Mouse (Mus musculus) embryonic facial prominence, embryonic 13.5 days (tissue): ENCODE measurements at regions not wholly inside any gene's neighbourhood (a gene's known extent, or its start where the extent isn't known, plus 50 kb on each side); places are given as distances from the start of the nearest gene placed in this dataset.

ENCODE experiments used
- ATAC-seq: fragments of 200-750 bp; cut with Nextera tagmentation; 2 replicates; pipeline ENCODE4 v1.8.0; 2017; ENCODE audit warnings: low read depth; ENCODE audit not compliant: insufficient number of reproducible peaks, insufficient read depth, low FRiP score, low TSS enrichment
- H3K27ac ChIP-seq: fragments of 300-500 bp; sonication (generic); 2 replicates; pipeline ENCODE4 v1.5.1; 2015; ENCODE audit warnings: moderate library complexity, mild to moderate bottlenecking, inconsistent platforms
- H3K27me3 ChIP-seq: fragments of 300-500 bp; sonication (generic); 2 replicates; pipeline ENCODE4 v1.6.1; 2015; ENCODE audit warnings: mild to moderate bottlenecking, inconsistent platforms
- H3K36me3 ChIP-seq: fragments of 300-500 bp; sonication (generic); 2 replicates; pipeline ENCODE4 v1.6.1; 2015; ENCODE audit warnings: mild to moderate bottlenecking, inconsistent platforms
- H3K4me1 ChIP-seq: fragments of 300-500 bp; sonication (generic); 2 replicates; pipeline ENCODE4 v1.6.1; 2015; ENCODE audit warnings: inconsistent platforms
- H3K4me2 ChIP-seq: fragments of 300-500 bp; sonication (generic); 2 replicates; pipeline ENCODE4 v1.6.1; 2015; ENCODE audit warnings: moderate library complexity, mild to moderate bottlenecking, inconsistent platforms
- H3K4me3 ChIP-seq: fragments of 300-500 bp; sonication (generic); 2 replicates; pipeline ENCODE4 v1.5.1; 2015; ENCODE audit warnings: mild to moderate bottlenecking, inconsistent platforms
- H3K9ac ChIP-seq: fragments of 300-500 bp; sonication (generic); 2 replicates; pipeline ENCODE4 v1.6.1; 2015; ENCODE audit warnings: mild to moderate bottlenecking, inconsistent platforms
- H3K9me3 ChIP-seq: fragments of 300-500 bp; sonication (generic); 2 replicates; pipeline ENCODE4 v1.6.1; 2016; ENCODE audit warnings: inconsistent platforms
- WGBS: fragments of 180-500 bp; shearing (Covaris S2); methylation state at CpG from one replicate; pipeline ENCODE4 v1.1.7; 2015; ENCODE audit warnings: mixed read lengths; 5-methylcytosine and 5-hydroxymethylcytosine counted together

GRCm38 (mm10) chr1:75693231-75693914 is 147.3 kb downstream of the Slc4a3 start:
- peak overlapping the region; percentile 71 for H3K27ac ChIP-seq
- H3K36me3 ChIP-seq: no peaks in the 10 kb centered on the region
- no peaks in the 10 kb centered on the region for H3K9me3 ChIP-seq
- no peak overlapping the region for H3K4me3 ChIP-seq
- peaks cover 21% of the 10 kb centered on the region for H3K4me1 ChIP-seq
- no peak overlapping the region for H3K9ac ChIP-seq
- no peak overlapping the region for H3K4me2 ChIP-seq
- ATAC-seq: peak; percentile 61
- H3K27me3 ChIP-seq: no peaks in the 10 kb centered on the region
- 22% methylated on average over 12 of the region's 12 CpGs for WGBS

- no peaks in the 10 kb centered on the region for H3K36me3 ChIP-seq
- ATAC-seq: 0 out of 2 replicates have a peak, but pooled peaks have one; percentile 32
- no peaks in the 10 kb centered on the region for H3K27me3 ChIP-seq
- H3K4me2 ChIP-seq: peak overlapping the region; percentile 42
- H3K4me1 ChIP-seq: peaks cover 15% of the 10 kb centered on the region
- peak overlapping the region; percentile 78 for H3K27ac ChIP-seq
- H3K4me3 ChIP-seq: no peak overlapping the region
- 28% methylated on average over 24 of the region's 24 CpGs for WGBS
- H3K9me3 ChIP-seq: no peaks in the 10 kb centered on the region
- H3K9ac ChIP-seq: no peak overlapping the region; the same call in 1 of the 2 replicates
Observed at GRCm38 (mm10) chr1:75704832-75705650, 159.0 kb downstream of the Slc4a3 start.

- Histone ChIP-seq H3K4me2 (no peak overlapping the region), H3K9ac (no peak overlapping the region), H3K9me3 (no peaks in the 10 kb centered on the region), H3K4me1 (peaks cover 15% of the 10 kb centered on the region), H3K36me3 (no peaks in the 10 kb centered on the region), H3K4me3 (no peak overlapping the region), H3K27ac (no peak overlapping the region), H3K27me3 (no peaks in the 10 kb centered on the region)
- no peak for ATAC-seq
- 78% methylated on average over 9 of the region's 9 CpGs for WGBS
Observed at GRCm38 (mm10) chr1:75706126-75706525, 160.1 kb downstream of the Slc4a3 start.

- Histone ChIP-seq H3K9ac (no peak overlapping the region), H3K9me3 (peaks cover 7% of the 10 kb centered on the region), H3K4me1 (no peaks in the 10 kb centered on the region), H3K4me3 (no peak overlapping the region), H3K4me2 (no peak overlapping the region), H3K27ac (no peak overlapping the region), H3K36me3 (no peaks in the 10 kb centered on the region), H3K27me3 (no peaks in the 10 kb centered on the region)
- 81% methylated on average over 5 of the region's 5 CpGs for WGBS
- ATAC-seq: no peak
Observed at GRCm38 (mm10) chr1:75723431-75723830, 177.4 kb downstream of the Slc4a3 start.

GRCm38 (mm10) chr1:75725329-75725728 is 179.3 kb downstream of the Slc4a3 start:
- H3K27ac ChIP-seq: no peak overlapping the region
- no peak for ATAC-seq
- 79% methylated on average over 2 of the region's 2 CpGs for WGBS
- H3K9ac ChIP-seq: no peak overlapping the region
- H3K27me3 ChIP-seq: no peaks in the 10 kb centered on the region
- no peaks in the 10 kb centered on the region for H3K36me3 ChIP-seq
- no peak overlapping the region for H3K4me2 ChIP-seq
- H3K9me3 ChIP-seq: peaks cover 7% of the 10 kb centered on the region
- no peaks in the 10 kb centered on the region for H3K4me1 ChIP-seq
- no peak overlapping the region for H3K4me3 ChIP-seq

GRCm38 (mm10) chr1:75728859-75729258 is 182.8 kb downstream of the Slc4a3 start:
- Histone ChIP-seq H3K4me1 (peaks cover 6% of the 10 kb centered on the region; the same call in 1 of the 2 replicates), H3K9me3 (peaks cover 7% of the 10 kb centered on the region), H3K27me3 (no peaks in the 10 kb centered on the region), H3K4me2 (no peak overlapping the region), H3K27ac (no peak overlapping the region), H3K36me3 (no peaks in the 10 kb centered on the region), H3K9ac (no peak overlapping the region), H3K4me3 (no peak overlapping the region)
- no peak for ATAC-seq
- WGBS: 67% methylated on average over 2 of the region's 2 CpGs

GRCm38 (mm10) chr1:75733791-75734190 is 187.7 kb downstream of the Slc4a3 start:
- H3K4me1 ChIP-seq: peaks cover 6% of the 10 kb centered on the region; the same call in 1 of the 2 replicates
- H3K4me3 ChIP-seq: no peak overlapping the region
- H3K4me2 ChIP-seq: no peak overlapping the region
- WGBS: 24% methylated on average over 4 of the region's 4 CpGs
- H3K9ac ChIP-seq: no peak overlapping the region
- H3K27me3 ChIP-seq: no peaks in the 10 kb centered on the region; the same call in 1 of the 2 replicates
- H3K27ac ChIP-seq: no peak overlapping the region
- H3K36me3 ChIP-seq: no peaks in the 10 kb centered on the region
- ATAC-seq: no peak
- no peaks in the 10 kb centered on the region for H3K9me3 ChIP-seq

GRCm38 (mm10) chr1:75738651-75739050 is 192.6 kb downstream of the Slc4a3 start:
- ATAC-seq: no peak
- Histone ChIP-seq H3K9ac (no peak overlapping the region), H3K27ac (no peak overlapping the region), H3K4me1 (no peaks in the 10 kb centered on the region), H3K27me3 (no peaks in the 10 kb centered on the region; the same call in 1 of the 2 replicates), H3K36me3 (no peaks in the 10 kb centered on the region), H3K4me3 (no peak overlapping the region), H3K4me2 (no peak overlapping the region), H3K9me3 (no peaks in the 10 kb centered on the region)
- WGBS: 45% methylated on average over 5 of the region's 5 CpGs

GRCm38 (mm10) chr1:75749665-75750221 is 203.7 kb downstream of the Slc4a3 start:
- peak overlapping the region; percentile 27 for H3K4me2 ChIP-seq
- 0 out of 2 replicates have a peak overlapping the region, but pooled peaks have one; percentile 44 for H3K9ac ChIP-seq
- no peaks in the 10 kb centered on the region for H3K36me3 ChIP-seq
- H3K9me3 ChIP-seq: peaks cover 7% of the 10 kb centered on the region; the same call in 1 of the 2 replicates
- no peak overlapping the region for H3K4me3 ChIP-seq
- no peak for ATAC-seq
- no peaks in the 10 kb centered on the region for H3K27me3 ChIP-seq
- peaks cover 20% of the 10 kb centered on the region for H3K4me1 ChIP-seq
- peak overlapping the region; percentile 78 for H3K27ac ChIP-seq
- WGBS: 21% methylated on average over 10 of the region's 10 CpGs

- no peak overlapping the region for H3K4me2 ChIP-seq
- no peak overlapping the region for H3K9ac ChIP-seq
- WGBS: 23% methylated on average over 5 of the region's 5 CpGs
- H3K4me1 ChIP-seq: peaks cover 28% of the 10 kb centered on the region
- H3K36me3 ChIP-seq: no peaks in the 10 kb centered on the region
- ATAC-seq: no peak
- no peaks in the 10 kb centered on the region for H3K9me3 ChIP-seq
- H3K4me3 ChIP-seq: no peak overlapping the region
- peak overlapping the region; percentile 72 for H3K27ac ChIP-seq
- no peaks in the 10 kb centered on the region for H3K27me3 ChIP-seq
Observed at GRCm38 (mm10) chr1:75772131-75772530, 226.1 kb downstream of the Slc4a3 start.

GRCm38 (mm10) chr1:75773014-75773413 is 226.9 kb downstream of the Slc4a3 start:
- no peak overlapping the region for H3K4me2 ChIP-seq
- H3K27ac ChIP-seq: peak overlapping the region; percentile 62
- no peak overlapping the region for H3K9ac ChIP-seq
- H3K36me3 ChIP-seq: no peaks in the 10 kb centered on the region
- peaks cover 28% of the 10 kb centered on the region for H3K4me1 ChIP-seq
- H3K27me3 ChIP-seq: no peaks in the 10 kb centered on the region
- no peak for ATAC-seq
- no peaks in the 10 kb centered on the region for H3K9me3 ChIP-seq
- WGBS: 32% methylated on average over 5 of the region's 5 CpGs
- no peak overlapping the region for H3K4me3 ChIP-seq
